Mouse (Mus musculus) kidney, postnatal 25 days (tissue): ENCODE measurements around the gene Usp15.
A peak's percentile ranks its signal among the peaks of the same experiment; 100 is the strongest.
"Not testable (repeated sequence)": the region's sequence is repeated elsewhere in the genome, so short reads cannot be mapped to it uniquely, and the experiment has no call there.

Source experiments
- DNase-seq, 2 experiments: peaks; one replicate each; pipeline ENCODE4 v3.0.0; 2021; ENCODE audit warnings: mixed read lengths in 2 of 2

Usp15 gene

GRCm38 (mm10) chr10:123196835-123197559 lies at the start of gene Usp15:
Usp15 (minus strand) TSS chr10:123196995.
- DNase-seq: peak; percentile 96

GRCm38 (mm10) chr10:123229420-123229819 lies 32.6 kb upstream of the Usp15 start:
- no peak for DNase-seq

- no peak for DNase-seq
Measured at GRCm38 (mm10) chr10:123222785-123223184, 26.0 kb upstream of the Usp15 start.

- DNase-seq: no peak
Measured at GRCm38 (mm10) chr10:123209517-123209916, 12.7 kb upstream of the Usp15 start.

GRCm38 (mm10) chr10:123208336-123208735 lies 11.5 kb upstream of the Usp15 start:
- DNase-seq: no peak

- DNase-seq: no peak
Measured at GRCm38 (mm10) chr10:123206074-123206473, 9.3 kb upstream of the Usp15 start.

GRCm38 (mm10) chr10:123205364-123205763 lies 8.6 kb upstream of the Usp15 start:
- DNase-seq: not testable (repeated sequence)

GRCm38 (mm10) chr10:123201981-123202758 lies 5.4 kb upstream of the Usp15 start:
- DNase-seq: no peak

- no peak for DNase-seq
Measured at GRCm38 (mm10) chr10:123201436-123201835, 4.6 kb upstream of the Usp15 start.

- no peak for DNase-seq
Measured at GRCm38 (mm10) chr10:123200996-123201395, 4.2 kb upstream of the Usp15 start.

GRCm38 (mm10) chr10:123200320-123200659 lies 3.5 kb upstream of the Usp15 start:
- DNase-seq: no peak

- no peak for DNase-seq
Measured at GRCm38 (mm10) chr10:123199615-123200319, 3.0 kb upstream of the Usp15 start.

- no peak for DNase-seq
Measured at GRCm38 (mm10) chr10:123199119-123199518, 2.3 kb upstream of the Usp15 start.

GRCm38 (mm10) chr10:123198183-123198582 lies 1.4 kb upstream of the Usp15 start:
- DNase-seq: no peak

GRCm38 (mm10) chr10:123195961-123196834 lies 597 bp downstream of the Usp15 start:
- DNase-seq: peak; percentile 48 to 85

GRCm38 (mm10) chr10:123195501-123195900 lies 1.3 kb downstream of the Usp15 start:
- no peak for DNase-seq

GRCm38 (mm10) chr10:123191038-123191437 lies 5.8 kb downstream of the Usp15 start:
- DNase-seq: no peak

- no peak for DNase-seq
Measured at GRCm38 (mm10) chr10:123187337-123187736, 9.5 kb downstream of the Usp15 start.

- DNase-seq: no peak
Measured at GRCm38 (mm10) chr10:123185907-123186306, 10.9 kb downstream of the Usp15 start.

GRCm38 (mm10) chr10:123183743-123184142 lies 13.1 kb downstream of the Usp15 start:
- DNase-seq: no peak

GRCm38 (mm10) chr10:123183243-123183642 lies 13.6 kb downstream of the Usp15 start:
- peak; percentile 59 to 76 for DNase-seq

- DNase-seq: no peak
Measured at GRCm38 (mm10) chr10:123182391-123182790, 14.4 kb downstream of the Usp15 start.

- DNase-seq: no peak
Measured at GRCm38 (mm10) chr10:123175771-123176170, 21.0 kb downstream of the Usp15 start.
